Mouse (Mus musculus) brain, adult 2 months (tissue): ENCODE measurements around the gene Ube2b.

Experiments used
- DNase-seq: peaks from one replicate; pipeline ENCODE4 v3.0.0; 2011; ENCODE audit warnings: low read depth, low spot score

Ube2b gene

GRCm38 (mm10) chr11:52000290-52000962, at the start of gene Ube2b:
Gene Ube2b (minus strand): TSS chr11:52000762.
- DNase-seq: peak; percentile 100

GRCm38 (mm10) chr11:52046446-52047165, 46.0 kb upstream of the Ube2b start:
- no peak for DNase-seq

- no peak for DNase-seq
Observed at GRCm38 (mm10) chr11:52044156-52044555, 43.6 kb upstream of the Ube2b start.

GRCm38 (mm10) chr11:52043224-52043623, 42.7 kb upstream of the Ube2b start:
- peak; percentile 48 for DNase-seq

GRCm38 (mm10) chr11:52037659-52038058, 37.1 kb upstream of the Ube2b start:
- no peak for DNase-seq

DNA sequence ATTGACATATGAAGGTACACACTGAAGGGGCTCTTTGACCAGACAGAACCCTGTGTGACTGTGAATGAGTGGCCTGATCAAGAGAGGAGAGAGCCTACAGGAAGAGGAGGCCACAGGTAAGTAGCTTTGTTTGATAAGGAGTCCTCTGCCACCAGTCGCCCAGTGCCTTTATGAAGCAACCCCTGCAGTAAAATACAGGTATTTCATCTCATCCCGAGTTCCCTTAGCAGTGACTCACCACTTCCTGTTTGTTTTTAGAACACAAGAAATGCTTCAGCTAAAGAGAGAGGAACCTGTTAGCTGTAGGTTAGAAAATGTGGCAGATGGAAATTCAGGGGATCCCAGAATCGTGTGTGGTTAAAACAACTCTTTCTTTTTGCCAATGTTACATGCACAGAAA, 35.3 kb upstream of the Ube2b start:
- DNase-seq: no peak

DNA sequence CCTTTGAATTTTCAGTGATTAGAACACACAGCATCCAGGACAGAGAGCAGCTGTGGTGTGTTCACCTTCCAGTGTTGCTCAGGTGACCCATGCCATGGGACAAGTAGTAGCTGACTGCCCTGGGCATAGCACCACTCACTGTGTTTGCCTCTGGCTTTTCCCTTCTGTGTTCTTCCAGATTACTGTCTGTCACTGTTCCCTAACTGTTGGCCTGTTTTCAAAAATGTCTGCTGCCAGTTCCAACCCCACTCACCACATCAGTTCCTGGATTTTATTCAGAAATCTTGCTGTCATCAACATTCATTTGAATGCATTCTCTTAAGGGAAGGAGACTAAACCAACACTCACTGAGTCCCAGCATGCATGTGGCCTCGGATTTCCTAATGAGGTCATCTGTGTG, 33.4 kb upstream of the Ube2b start:
- peak; percentile 62 for DNase-seq

GRCm38 (mm10) chr11:52032356-52032755, 31.8 kb upstream of the Ube2b start:
- DNase-seq: no peak

GRCm38 (mm10) chr11:52018217-52018616, 17.7 kb upstream of the Ube2b start:
- DNase-seq: peak; percentile 52

- DNase-seq: no peak
Observed at GRCm38 (mm10) chr11:52011541-52011940, 11.0 kb upstream of the Ube2b start.

DNA sequence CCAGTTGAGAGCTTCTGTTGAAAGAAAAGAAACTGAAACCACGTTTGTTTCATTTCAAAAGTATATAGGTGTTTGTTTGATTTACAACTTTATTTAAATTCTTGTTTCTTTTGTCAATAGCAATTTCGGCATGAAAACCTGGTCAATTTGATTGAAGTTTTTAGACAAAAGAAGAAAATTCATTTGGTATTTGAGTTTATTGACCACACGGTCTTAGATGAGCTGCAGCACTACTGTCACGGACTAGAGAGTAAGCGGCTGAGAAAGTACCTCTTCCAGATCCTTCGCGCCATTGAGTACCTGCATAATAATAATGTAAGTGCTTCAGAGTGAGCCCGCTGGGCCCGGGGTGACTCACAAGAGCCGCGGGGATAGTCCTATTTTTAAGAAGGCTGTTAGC, 10.4 kb upstream of the Ube2b start:
- DNase-seq: peak; percentile 19

DNA sequence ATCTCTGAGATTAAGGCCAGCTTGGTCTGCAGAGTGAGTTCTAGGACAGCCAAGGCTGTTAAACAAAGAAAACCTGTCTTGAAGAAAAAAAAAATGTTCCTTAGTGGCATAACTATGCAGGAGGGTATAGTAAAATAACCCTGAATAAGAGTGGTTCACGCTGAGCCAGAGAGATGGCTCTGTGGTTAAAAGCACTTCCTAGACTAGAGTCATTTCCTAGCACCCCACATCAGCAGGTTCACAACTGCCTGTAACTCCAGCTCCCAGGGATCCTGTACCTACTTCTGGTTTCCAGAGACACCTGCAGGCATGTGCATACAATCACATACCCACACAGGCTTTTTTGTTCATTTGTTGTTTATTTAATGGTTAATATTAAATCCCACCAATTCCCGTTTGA, 5.0 kb upstream of the Ube2b start:
- no peak for DNase-seq

DNA sequence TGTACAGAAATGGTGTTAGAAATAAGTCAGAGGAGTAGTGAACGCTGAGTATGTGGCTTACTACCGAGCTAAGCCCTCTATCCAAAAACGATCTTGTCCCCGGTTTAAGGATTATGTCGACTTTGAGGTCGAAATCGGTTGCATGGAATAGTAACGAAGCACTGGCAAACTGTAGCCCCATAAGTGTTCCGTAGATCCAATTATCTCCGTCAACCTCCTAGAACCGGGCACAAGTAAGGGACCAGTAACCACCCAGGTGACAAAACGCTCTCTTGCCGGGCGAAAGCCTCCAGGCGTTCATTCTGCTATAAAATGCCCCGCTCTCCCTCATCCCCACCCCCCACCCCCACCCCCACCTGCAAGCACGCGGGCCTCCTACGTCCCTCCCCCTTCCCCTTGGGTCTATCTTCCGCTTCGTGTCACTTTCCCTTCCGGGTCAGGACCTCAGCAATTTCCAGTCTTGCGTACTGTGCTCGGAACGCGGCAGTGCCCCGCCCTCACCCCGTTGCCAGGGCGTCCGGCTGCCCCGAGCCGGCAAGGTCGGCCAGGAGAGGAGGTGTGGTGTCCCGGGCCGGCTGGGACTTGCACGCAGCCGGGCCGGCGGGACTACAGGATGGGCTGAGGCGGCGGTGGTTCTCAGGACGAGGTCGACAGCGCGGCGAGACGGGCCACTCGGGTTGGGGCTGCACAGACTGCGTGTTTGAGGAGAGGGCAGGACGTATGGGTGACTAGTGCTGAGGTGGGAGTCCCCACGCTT, 3.4 kb upstream of the Ube2b start, which contains the start of gene Cdkl3:
TSS of gene Cdkl3 (plus strand) at position 450 of the 757 bp plus-strand sequence.
- peak; percentile 98 for DNase-seq

- DNase-seq: no peak
Observed at GRCm38 (mm10) chr11:52003505-52003771, 2.9 kb upstream of the Ube2b start.

- DNase-seq: no peak
Observed at GRCm38 (mm10) chr11:52002842-52003504, 2.4 kb upstream of the Ube2b start.

DNA sequence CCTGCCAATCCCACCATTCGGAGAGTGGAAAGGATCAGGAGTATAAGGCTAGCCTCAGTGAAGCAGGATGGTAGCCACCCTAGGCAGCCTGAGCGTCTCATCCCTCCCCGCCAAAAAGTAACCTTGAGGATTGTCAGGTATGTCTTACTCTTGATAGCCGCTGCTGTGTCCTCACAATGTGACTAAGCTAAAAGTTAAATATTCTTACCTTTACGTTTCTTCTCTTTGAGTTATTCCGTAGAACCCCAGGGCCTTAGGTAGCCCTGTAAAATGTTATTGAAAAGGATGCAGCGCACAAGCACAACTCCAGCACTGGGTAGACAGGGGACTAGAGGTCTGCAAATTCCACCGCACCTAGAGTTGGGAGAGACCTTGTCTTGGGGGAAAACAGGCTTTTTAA, 1.3 kb upstream of the Ube2b start:
- DNase-seq: no peak

GRCm38 (mm10) chr11:52001341-52001740, 779 bp upstream of the Ube2b start:
- DNase-seq: peak; percentile 18

GRCm38 (mm10) chr11:51999611-52000289, 812 bp downstream of the Ube2b start:
- DNase-seq: peak; percentile 56

DNA sequence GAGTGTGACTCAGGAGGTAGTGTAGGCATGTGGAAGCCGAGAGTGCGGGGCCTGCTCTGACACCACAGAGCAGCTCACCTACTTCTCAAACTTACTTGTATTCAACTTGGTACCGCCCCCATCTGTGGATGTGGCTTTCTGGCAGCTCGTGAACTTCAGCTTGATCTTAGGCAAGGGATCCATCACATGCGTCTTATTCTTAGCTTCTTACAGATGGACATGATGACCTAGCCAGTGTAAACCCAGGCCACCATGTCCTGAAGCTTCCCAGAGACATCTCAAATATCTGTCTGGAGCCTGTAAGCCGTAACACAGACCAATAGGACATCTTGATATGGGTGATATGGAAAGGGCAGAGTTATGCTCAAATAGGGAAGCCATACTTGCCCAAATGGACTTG, 28.9 kb downstream of the Ube2b start:
- no peak for DNase-seq

- DNase-seq: no peak
Observed at GRCm38 (mm10) chr11:51969511-51969910, 31.1 kb downstream of the Ube2b start.

GRCm38 (mm10) chr11:51968896-51969295, 31.7 kb downstream of the Ube2b start:
- no peak for DNase-seq
